Mouse (Mus musculus) CD4-positive, CD25-positive, alpha-beta regulatory T cell, adult 2 months (primary cell): ENCODE measurements at regions not wholly inside any gene's neighbourhood (a gene's known extent, or its start where the extent isn't known, plus 50 kb on each side); places are given as distances from the start of the nearest gene placed in this dataset.
"Not testable (repeated sequence)": the region's sequence is repeated elsewhere in the genome, so short reads cannot be mapped to it uniquely, and the experiment has no call there.

Source experiments
- DNase-seq: peaks from one replicate; pipeline ENCODE4 v3.0.0-alpha.2; 2012; ENCODE audit warnings: low read depth, low spot score

DNA sequence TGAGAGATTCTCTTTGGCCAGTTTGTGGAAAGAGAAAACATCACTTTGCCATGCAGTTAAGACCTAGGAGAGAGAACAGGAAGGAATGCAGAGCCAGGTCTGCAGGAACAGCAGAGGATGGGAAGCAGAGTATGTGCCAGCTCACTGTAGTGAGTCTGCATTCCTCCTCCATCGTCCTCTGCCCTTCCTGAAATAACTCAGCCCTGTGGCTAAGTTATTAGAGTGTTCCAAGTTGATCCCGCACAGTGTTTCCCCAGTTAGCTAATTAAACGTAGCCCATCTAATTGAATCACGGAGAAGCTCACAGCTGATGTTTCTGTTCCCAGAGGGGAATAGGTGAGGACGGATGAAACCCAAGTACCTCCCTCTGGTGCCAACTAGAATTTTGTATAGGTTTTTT, 142.3 kb upstream of the Rack1 start:
- no peak for DNase-seq

DNA sequence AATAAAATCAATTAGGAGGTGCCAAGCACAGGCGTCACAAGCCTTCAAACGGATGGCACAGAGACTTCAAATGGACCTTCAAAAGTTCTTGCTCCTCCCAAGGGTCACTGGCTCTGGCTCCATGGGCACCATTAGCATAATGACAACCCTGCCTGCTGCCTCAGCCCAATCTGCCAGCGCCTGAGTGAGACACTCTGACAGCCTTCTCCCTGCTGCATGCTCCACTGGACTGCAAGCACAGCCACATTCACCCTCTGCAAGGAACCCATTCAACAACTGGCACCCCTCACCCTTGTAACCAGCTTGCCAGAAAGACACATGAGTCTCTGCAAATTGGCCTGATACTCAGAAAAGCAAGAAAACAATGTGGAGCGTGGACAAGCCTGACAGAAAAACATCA, 138.5 kb upstream of the Rack1 start:
- no peak for DNase-seq

DNA sequence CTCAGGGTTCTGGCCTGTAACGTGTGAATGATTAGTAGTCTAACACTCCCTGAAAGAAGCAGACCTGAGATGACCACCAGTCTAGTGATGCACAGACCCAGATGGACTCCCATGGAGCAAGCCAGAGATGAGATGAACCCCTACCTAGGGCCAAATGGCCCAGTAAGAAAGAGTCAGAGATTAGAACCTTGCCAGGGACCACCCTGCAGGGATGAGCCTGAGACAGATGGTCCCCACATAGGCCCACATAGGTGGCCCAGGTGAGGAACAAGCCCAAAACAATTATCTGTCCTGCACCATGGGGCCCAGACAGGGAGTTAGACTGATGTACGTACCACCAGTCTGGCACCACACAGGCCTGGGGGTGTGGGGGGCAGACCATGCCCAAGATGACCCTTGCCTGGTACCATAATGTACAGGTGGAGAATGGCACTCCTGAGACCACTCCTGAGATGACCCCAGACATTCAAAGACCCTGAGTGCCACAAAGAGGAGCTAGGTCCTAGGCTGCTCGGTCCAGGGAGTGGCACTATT, 115.3 kb upstream of the Rack1 start:
- DNase-seq: no peak

DNA sequence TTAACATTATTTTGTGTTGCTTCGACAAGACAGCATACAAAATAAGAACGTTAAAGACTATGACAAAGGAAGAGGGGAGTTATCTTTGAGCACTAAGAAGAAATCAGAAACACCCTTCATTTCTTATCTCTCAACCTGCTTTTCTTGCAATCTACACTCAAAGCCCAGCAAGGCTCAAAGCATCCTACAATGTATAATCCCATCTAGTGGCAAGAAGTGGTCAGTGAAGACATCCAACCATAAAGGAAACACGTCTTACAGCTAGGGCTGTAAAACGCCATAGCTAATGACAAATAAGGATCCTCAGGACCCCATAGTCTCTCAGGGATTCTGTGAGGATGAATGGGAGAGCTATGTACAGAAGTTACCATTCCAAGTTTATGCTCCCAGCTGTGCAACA, 110.1 kb upstream of the Rack1 start:
- no peak for DNase-seq

DNA sequence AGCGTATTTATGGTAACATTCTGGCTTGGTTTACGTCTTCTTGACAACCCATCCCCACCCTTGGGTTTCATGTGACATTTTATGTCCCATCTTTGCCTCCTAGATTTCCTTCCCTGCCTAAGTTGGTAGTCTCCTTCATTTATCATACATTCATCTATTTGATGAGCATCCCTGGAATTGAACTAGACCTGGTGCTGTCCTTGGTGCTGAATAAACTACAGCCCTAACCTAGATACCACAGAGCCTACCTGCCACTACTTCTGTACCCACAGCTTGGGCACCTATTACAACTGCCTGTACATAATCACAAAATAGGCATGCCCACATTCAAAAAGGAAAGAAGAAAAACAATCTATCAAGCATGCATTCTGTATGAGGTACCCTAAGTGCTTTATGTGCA, 103.8 kb upstream of the Rack1 start:
- DNase-seq: peak; percentile 4

DNA sequence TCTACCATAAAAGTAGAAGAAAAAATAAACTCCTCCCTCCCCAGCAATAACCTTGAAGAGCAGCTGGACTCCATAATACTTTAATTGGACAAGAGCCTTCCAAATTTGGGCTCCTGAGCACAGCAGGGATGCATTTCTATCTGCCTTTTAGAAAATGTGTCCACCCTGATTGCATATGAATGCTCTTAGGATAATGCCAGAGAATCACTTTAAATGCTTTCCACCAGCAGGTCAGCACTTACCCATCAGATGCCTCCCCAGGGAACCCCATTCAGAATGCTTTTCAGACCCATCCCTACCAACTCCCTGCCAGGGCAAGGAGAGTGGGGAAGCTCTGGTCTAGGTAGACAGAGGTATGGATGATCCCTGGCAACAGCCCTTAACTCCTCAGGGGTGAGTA, 102.9 kb upstream of the Rack1 start:
- DNase-seq: no peak

DNA sequence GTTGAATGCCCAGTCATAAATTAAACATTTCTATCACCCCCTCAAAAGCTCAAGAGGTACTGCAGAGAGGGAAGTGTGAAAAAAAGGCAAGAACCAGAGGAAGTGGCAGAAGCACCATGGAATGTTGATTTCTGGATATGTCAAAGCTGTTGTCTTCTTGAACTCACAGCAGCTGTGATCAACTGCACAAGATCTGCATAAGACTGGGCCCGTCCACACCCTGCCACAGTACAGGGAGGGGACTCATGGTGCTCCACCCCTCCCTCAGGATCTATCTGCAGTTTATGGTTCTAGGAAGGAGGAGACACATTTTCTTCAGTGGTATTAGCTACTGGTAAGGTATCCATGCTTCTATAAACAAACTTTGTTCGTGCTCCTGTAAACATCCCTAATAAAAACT, 92.9 kb upstream of the Rack1 start:
- DNase-seq: no peak

DNA sequence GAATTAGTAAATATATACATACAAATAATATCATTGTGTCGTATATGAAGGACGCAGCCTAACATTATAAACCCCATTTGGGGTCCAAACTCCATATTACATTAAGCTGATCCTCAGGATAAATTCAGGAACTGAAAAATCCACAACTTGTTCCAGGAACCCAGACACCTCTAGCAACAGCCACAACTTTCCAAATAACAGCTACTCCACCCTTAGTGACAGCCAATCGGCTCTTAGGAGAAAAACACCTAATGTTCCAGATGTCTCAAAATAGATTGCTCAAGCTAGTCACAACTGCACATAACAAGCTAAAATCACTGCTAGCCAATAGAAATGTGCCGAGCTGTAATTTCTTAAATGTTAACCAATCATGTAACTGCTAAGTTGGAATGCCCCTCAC, 89.2 kb upstream of the Rack1 start:
- DNase-seq: no peak

DNA sequence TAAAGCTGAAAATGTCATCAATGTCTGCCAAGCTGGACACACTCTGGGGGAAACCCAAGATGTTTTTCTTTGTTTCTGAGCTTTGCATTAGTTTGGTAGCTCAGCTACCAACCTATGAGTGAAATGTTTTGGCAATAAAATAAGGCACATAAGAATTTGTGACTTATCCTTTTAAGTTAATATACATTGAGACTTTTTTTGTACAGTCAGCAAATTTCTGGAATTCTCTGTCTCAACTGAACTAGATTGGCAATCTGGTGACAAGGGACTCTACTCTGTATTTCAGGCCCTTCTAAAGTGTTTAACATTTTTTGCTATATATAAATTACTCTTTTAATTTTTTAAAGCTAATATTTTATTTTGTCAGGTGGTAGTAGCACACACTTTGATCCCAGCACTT, 76.1 kb upstream of the Rack1 start:
- no peak for DNase-seq

DNA sequence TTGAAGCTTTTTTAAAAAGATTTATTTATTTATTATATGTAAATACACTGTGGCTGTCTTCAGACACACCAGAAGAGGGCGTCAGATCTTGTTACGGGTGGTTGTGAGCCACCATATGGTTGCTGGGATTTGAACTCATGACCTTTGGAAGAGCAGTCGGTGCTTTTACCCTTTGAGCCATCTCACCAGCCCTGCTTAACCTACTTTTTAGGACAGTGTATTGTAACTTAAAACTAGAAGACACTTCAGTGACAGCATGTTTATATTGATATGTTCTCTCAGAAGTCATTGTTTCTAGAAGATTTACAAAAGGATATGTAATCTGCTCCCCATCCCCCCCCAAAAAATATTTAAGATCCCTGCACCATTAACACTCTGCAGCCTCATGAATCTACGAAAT, 69.3 kb upstream of the Rack1 start:
- DNase-seq: not testable (repeated sequence)

DNA sequence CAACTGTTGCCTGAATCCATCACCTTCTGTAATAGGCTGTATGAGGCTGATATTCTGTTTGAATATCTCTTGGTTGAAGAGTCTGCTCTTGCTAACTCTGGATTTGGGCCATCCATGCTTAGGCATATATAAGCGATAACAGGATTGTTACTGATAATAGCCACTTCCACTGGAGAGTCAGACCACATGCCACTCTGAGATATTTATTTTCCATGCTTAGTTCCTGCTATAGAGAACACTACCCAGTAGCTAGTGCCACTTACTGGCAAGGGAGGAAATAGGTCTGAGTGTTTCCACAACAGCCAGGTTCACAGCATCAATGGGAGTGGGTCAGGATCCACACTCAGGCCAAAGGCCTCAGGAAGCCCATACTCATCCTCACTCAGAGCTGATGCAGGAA, 53.6 kb upstream of the Rack1 start:
- no peak for DNase-seq

DNA sequence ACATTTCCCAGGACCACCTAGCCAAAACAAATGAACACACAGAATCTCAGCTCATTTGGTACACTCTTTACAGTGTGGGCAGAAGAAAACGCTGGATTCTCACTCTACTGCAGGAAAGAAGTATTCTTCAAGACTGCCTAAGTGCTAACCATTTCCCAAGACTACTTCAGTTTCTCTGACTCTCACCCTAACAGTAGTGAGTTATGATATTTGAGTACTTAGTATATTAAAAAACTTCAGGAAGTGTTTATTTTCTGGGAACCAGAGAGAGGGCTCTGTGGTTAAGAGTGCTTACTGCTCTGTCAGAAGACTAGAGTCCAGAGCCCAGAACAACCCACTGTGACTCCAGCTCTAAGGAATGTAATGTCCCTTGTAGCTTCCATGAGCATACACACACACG, 52.1 kb upstream of the Rack1 start:
- DNase-seq: no peak
